Mouse (Mus musculus) spleen, postnatal 4 days (tissue): ENCODE measurements around the gene Slc38a8.

Experiments
- DNase-seq, 2 experiments: peaks; one replicate each; pipeline ENCODE4 v3.0.0; 2022; ENCODE audit warnings: low spot score in 2 of 2

The Slc38a8 gene

DNA sequence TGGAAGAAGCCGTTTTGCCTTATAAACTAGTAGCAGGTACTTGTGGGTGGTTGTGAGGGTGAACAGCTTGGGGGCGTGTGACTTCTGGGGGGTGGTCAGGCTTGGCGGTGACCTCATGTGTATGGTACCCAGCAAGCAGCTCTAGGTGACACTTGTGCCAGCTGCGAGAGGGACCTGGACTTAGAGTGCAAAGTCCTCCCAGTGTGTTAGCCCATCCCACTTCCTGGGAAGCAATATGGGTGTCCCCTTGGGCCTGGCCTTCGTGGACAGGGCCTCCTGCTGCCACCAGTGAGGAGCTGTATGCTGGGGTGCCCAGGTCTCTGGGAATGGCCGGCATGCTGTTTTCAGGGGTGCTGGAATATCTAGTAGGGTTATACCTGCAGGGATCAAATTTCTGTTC is 62.6 kb downstream of the Slc38a8 start:
- no peak for DNase-seq

- no peak for DNase-seq
These were observed 64.0 kb downstream of the Slc38a8 start for GRCm38 (mm10) chr8:119437506-119437905.

DNA sequence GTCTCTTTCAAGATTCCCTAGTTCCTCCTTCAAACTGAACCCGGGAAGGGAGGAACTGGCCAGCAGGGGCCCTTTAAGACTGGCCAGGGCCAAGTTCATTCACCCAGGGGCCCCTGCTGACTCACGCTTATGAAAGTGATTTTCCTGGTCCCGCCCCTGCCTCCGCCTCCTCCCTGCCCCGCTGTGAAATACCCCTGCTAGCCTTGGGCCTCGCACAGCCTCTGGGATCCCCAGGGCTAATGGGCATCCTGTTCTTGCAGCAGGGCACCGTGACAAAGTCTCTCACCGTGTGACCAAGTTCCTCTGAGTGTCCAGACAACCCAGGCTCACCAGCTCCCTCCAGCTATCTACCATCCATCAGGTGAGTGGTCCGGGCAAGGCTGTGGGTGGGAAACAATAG is 64.6 kb downstream of the Slc38a8 start:
- peak in 1 of 2 experiments; percentile 70 for DNase-seq

DNA sequence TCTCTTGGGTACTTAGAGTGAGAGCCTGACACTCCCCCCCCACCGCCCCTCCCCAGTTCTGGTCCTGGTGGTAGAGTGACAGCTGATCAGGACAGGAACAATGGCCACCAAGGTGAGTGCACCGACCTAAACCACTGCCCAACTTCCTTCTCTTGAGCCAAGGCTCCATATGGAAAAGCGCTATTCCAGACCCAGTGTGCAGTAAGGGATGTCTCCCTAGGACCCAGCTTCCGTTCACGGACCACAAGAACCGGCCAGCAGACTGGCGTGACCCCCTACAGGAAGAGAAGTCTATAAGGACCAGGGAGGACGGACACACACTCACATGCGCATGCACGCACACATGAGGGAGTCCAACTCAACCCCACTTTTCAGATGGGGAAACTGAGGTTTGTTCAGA is 65.2 kb downstream of the Slc38a8 start:
- DNase-seq: no peak

- no peak for DNase-seq
These were observed 66.0 kb downstream of the Slc38a8 start for GRCm38 (mm10) chr8:119435527-119435926.

DNA sequence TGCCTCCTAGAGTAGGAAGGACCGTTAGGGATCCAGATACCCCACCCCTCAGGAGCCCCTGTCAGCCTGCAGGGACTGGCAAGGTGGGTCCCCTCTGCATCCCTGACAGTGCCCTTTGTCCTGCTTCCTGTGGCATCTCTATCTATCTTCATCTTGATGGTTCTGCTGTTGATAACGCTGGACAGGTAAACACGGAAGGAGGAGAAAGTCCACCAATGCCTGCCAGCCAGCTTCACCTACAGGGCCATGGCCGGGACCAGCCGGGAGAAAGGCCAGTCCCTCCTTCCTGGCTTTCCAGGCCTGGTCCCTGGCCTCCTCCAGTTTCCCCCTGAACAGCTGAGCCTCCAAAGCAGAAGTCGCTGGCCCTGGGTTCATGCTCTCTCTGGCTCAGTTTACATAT is 66.9 kb downstream of the Slc38a8 start:
- DNase-seq: no peak

- no peak for DNase-seq
These were observed 67.8 kb downstream of the Slc38a8 start, which contains the start of gene Osgin1 for GRCm38 (mm10) chr8:119433582-119434174. Osgin1 (plus strand) TSS chr8:119434124.

DNA sequence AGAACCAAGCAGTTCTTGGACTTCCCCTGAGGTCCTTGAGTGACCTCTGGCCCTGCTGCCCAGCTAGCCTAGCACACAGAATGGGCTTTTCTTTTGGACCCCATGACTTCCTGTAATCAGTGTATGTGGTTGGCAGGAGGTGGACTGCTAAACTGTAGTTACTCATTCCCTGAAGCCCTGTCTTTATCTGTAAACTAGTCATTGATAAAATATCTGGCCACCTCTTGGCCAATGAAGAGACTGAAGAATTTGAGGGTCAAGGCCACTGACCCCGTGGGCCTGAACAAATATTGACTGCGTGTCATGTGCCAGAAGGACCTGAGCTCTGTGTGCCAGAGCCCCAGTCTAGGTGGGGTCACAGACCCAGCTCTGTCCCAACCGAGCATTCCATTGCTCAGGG is 69.1 kb downstream of the Slc38a8 start:
- no peak for DNase-seq

DNA sequence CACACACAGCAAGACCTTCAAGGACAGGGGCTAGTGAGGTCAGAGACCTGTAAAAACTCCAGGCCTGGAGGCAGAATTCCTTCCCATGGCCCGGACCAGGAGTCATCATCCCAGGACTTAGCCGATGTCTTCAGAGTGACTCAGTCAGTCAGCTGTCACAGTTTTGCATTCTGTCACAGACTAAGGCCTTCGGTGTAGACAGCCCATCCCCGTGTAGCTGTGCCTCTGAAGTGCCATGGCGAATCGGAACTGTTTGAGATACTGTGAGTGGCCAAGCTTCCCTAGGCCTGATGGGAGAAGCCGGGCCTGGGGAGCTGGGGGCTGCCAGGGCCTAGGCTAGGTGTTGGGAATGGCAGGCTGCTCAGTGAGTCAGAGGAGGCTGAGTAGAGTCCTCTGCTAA is 70.8 kb downstream of the Slc38a8 start:
- no peak for DNase-seq

GRCm38 (mm10) chr8:119430250-119430649 is 71.2 kb downstream of the Slc38a8 start:
- DNase-seq: no peak
